Mouse (Mus musculus): Measurements from ENCODE around the gene Gm49378.

- no peak for TF ChIP-seq CTCF (IDR thresholded peaks at IDR 0.05; ENCODE audit: control insufficient read depth, insufficient read depth, insufficient read length)
- no peak for TF ChIP-seq USF1 (IDR thresholded peaks at IDR 0.05; ENCODE audit: low read depth)
- peak; percentile 89 for TF ChIP-seq MAX (IDR thresholded peaks at IDR 0.05)
These were observed 34.4 kb upstream of the Gm49378 start, which contains the start of the genes Gmpr2 and Nedd8 for GRCm38 (mm10) chr14:55671833-55672740.

Measured in C2C12 (cell line).